Mouse (Mus musculus) bone marrow macrophage, adult 2 months (primary cell): ENCODE results near the gene Ift27. TPM values are rescaled to one million over a fixed set of nuclear protein-coding genes. Genes with fewer than 3 reads are reported as not detected.

Experiments used
- H3K27ac ChIP-seq: 2 replicates; pipeline ENCODE4 v1.5.1; 2012; ENCODE audit warnings: low read depth, low read length; ENCODE audit not compliant: insufficient read depth
- H3K4me1 ChIP-seq: 2 replicates; pipeline ENCODE4 v1.6.1; 2012; ENCODE audit warnings: low read length; ENCODE audit not compliant: control insufficient read depth, insufficient read depth
- H3K4me3 ChIP-seq: 2 replicates; pipeline ENCODE4 v1.5.1; 2012; ENCODE audit warnings: mild to moderate bottlenecking, low read length, moderate library complexity; ENCODE audit not compliant: insufficient read depth
- CTCF ChIP-seq: IDR thresholded peaks from 2 replicates; pipeline ENCODE4 v1.5.1; 2012; ENCODE audit warnings: low read depth, mild to moderate bottlenecking, low read length, moderate library complexity
- POLR2A ChIP-seq: IDR thresholded peaks from 2 replicates; pipeline ENCODE4 v1.6.1; 2012; ENCODE audit warnings: mild to moderate bottlenecking, low read depth, low read length, borderline replicate concordance
- polyA plus RNA-seq: library from polyadenylated mRNA; stranded (reverse); fragments of >200 nt; gene quantifications from 2 replicates; pipeline ENCODE4 v1.2.4, GENCODE M21; 2012; ENCODE audit not compliant: missing spikeins, insufficient read depth, insufficient read length

Ift27 gene
- polyA plus RNA-seq, 1 experiment = 19.8 TPM

- no peak overlapping the region for H3K4me3 ChIP-seq
- no peak overlapping the region for H3K27ac ChIP-seq
- H3K4me1 ChIP-seq = no peaks in the 10 kb centered on the region
- no peak for TF ChIP-seq POLR2A
- TF ChIP-seq CTCF = no peak
Observed at GRCm38 (mm10) chr15:78116936-78117335, 57.0 kb downstream of the Ift27 start.

- Histone ChIP-seq H3K4me1 (no peaks in the 10 kb centered on the region), H3K27ac (no peak overlapping the region), H3K4me3 (no peak overlapping the region)
- TF ChIP-seq POLR2A = no peak
Observed at GRCm38 (mm10) chr15:78116244-78116643, 57.7 kb downstream of the Ift27 start.

Other genes with a start within 250 kb of the Ift27 start
- 141 and 148 TPM in 2 replicates for gene Txn2, start 245.1 kb downstream of the Ift27 start, polyA plus RNA-seq
- gene Foxred2, start 217.4 kb downstream of the Ift27 start, polyA plus RNA-seq = 12.3 and 13.3 TPM in 2 replicates
- 82.5 and 87.7 TPM in 2 replicates for gene Eif3d, start 203.3 kb downstream of the Ift27 start, polyA plus RNA-seq
- not detected in 2 replicates for gene Cacng2, start 54.1 kb downstream of the Ift27 start, polyA plus RNA-seq
- gene Pvalb, start 32.3 kb upstream of the Ift27 start, polyA plus RNA-seq = 0.83 TPM in 1 of 2 replicates, not detected in the other
- gene Ncf4, start 70.7 kb upstream of the Ift27 start, polyA plus RNA-seq = 350 and 424 TPM in 2 replicates
- gene Csf2rb2, start 131.6 kb upstream of the Ift27 start, polyA plus RNA-seq = 66.8 and 71.4 TPM in 2 replicates
- gene Csf2rb, start 151.6 kb upstream of the Ift27 start, polyA plus RNA-seq = 161 and 193 TPM in 2 replicates
- not detected in 2 replicates for gene Tex33, start 221.8 kb upstream of the Ift27 start, polyA plus RNA-seq
- gene Tst, start 231.8 kb upstream of the Ift27 start, polyA plus RNA-seq = 1.4 and 2.1 TPM in 2 replicates
- 19.2 and 21.6 TPM in 2 replicates for gene Mpst, start 232.3 kb upstream of the Ift27 start, polyA plus RNA-seq